Mouse (Mus musculus) heart, embryonic 11.5 days (tissue): Measurements from ENCODE around the gene Cabp4. TPM values are rescaled to one million over a fixed set of nuclear protein-coding genes. Genes with fewer than 3 reads are reported as not detected.

Source experiments
- ATAC-seq: fragments of 200-750 bp; cut with Nextera tagmentation; replicated peaks from 2 replicates; pipeline ENCODE4 v1.8.0; 2017; ENCODE audit warnings: moderate library complexity; ENCODE audit not compliant: insufficient number of reproducible peaks, low FRiP score, low TSS enrichment
- H3K27ac ChIP-seq: fragments of 300-500 bp; sonication (generic); 2 replicates; pipeline ENCODE4 v1.5.1; 2014; ENCODE audit warnings: mild to moderate bottlenecking, low read depth, low read length
- H3K27me3 ChIP-seq: fragments of 300-500 bp; sonication (generic); 2 replicates; pipeline ENCODE4 v1.6.1; 2014; ENCODE audit warnings: mild to moderate bottlenecking, low read length, mixed read lengths; ENCODE audit not compliant: control insufficient read depth, insufficient read depth
- H3K36me3 ChIP-seq: fragments of 300-500 bp; sonication (generic); 2 replicates; pipeline ENCODE4 v1.6.1; 2014; ENCODE audit warnings: mild to moderate bottlenecking, low read length, moderate library complexity, mixed read lengths; ENCODE audit not compliant: control insufficient read depth, insufficient read depth
- H3K4me1 ChIP-seq: fragments of 300-500 bp; sonication (generic); 2 replicates; pipeline ENCODE4 v1.6.1; 2014; ENCODE audit warnings: low read length; ENCODE audit not compliant: control insufficient read depth, insufficient read depth
- H3K4me2 ChIP-seq: fragments of 300-500 bp; sonication (generic); 2 replicates; pipeline ENCODE4 v1.6.1; 2014; ENCODE audit warnings: mild to moderate bottlenecking, moderate library complexity
- H3K4me3 ChIP-seq: fragments of 300-500 bp; sonication (generic); 2 replicates; pipeline ENCODE4 v1.5.1; 2014; ENCODE audit warnings: low read depth, low read length
- H3K9ac ChIP-seq: fragments of 300-500 bp; sonication (generic); 2 replicates; pipeline ENCODE4 v1.6.1; 2014; ENCODE audit warnings: mild to moderate bottlenecking, low read depth, low read length, moderate library complexity
- H3K9me3 ChIP-seq: fragments of 300-500 bp; sonication (generic); replicated peaks from 2 replicates; pipeline ENCODE4 v1.6.1; 2016; ENCODE audit warnings: low read length; ENCODE audit not compliant: control insufficient read depth
- WGBS: fragments of 180-500 bp; shearing (Covaris S2); extraction: QIAGEN DNeasy Blood & Tissue Kit; methylation state at CpG from one replicate; pipeline ENCODE4 v1.1.7; 2014; ENCODE audit not compliant: insufficient replicate concordance; 5-methylcytosine and 5-hydroxymethylcytosine counted together
- polyA plus RNA-seq: library from polyadenylated mRNA; unstranded; fragments of >200 nt; fragmentation: Nextera tagmentation; extraction: Ambion mirVana; gene quantifications from 2 replicates; pipeline ENCODE4 v1.2.1, GENCODE M21; 2014

Gene Cabp4
- polyA plus RNA-seq, 1 experiment from 2014 or later, result not detected

- Histone ChIP-seq H3K4me2 (no peak overlapping the region), H3K27me3 (no peaks in the 10 kb centered on the region), H3K4me1 (peaks cover 7% of the 10 kb centered on the region), H3K9me3 (no peaks in the 10 kb centered on the region; the same call in 1 of the 2 replicates), H3K36me3 (0 out of 2 replicates have a peak, but pooled peaks cover 8% of the 10 kb centered on the region), H3K9ac (no peak overlapping the region), H3K27ac (no peak overlapping the region), H3K4me3 (no peak overlapping the region)
- 59% methylated on average over 12 of the region's 12 CpGs for WGBS
- ATAC-seq, result no peak
Measured at GRCm38 (mm10) chr19:4146366-4147021, 2.7 kb upstream of the Cabp4 start.

GRCm38 (mm10) chr19:4145936-4146335, 2.1 kb upstream of the Cabp4 start:
- ATAC-seq, result no peak
- H3K9ac ChIP-seq, result no peak overlapping the region
- H3K9me3 ChIP-seq, result no peaks in the 10 kb centered on the region; the same call in 1 of the 2 replicates
- H3K27ac ChIP-seq, result no peak overlapping the region
- no peak overlapping the region for H3K4me3 ChIP-seq
- H3K27me3 ChIP-seq, result no peaks in the 10 kb centered on the region
- WGBS, result 83% methylated on average over 5 of the region's 5 CpGs
- 0 out of 2 replicates have a peak, but pooled peaks cover 4% of the 10 kb centered on the region for H3K36me3 ChIP-seq
- peaks cover 7% of the 10 kb centered on the region for H3K4me1 ChIP-seq
- H3K4me2 ChIP-seq, result no peak overlapping the region

- Histone ChIP-seq H3K36me3 (no peaks in the 10 kb centered on the region), H3K9ac (no peak overlapping the region), H3K4me2 (no peak overlapping the region), H3K4me3 (no peak overlapping the region), H3K9me3 (no peaks in the 10 kb centered on the region; the same call in 1 of the 2 replicates), H3K27ac (no peak overlapping the region), H3K4me1 (peaks cover 7% of the 10 kb centered on the region), H3K27me3 (no peaks in the 10 kb centered on the region)
- 72% methylated on average over 16 of the region's 16 CpGs for WGBS
- ATAC-seq, result no peak
Measured at GRCm38 (mm10) chr19:4144550-4145498, 991 bp upstream of the Cabp4 start.

GRCm38 (mm10) chr19:4142416-4143173, 1.2 kb downstream of the Cabp4 start:
- no peaks in the 10 kb centered on the region for H3K4me1 ChIP-seq
- H3K4me2 ChIP-seq, result no peak overlapping the region
- no peaks in the 10 kb centered on the region for H3K36me3 ChIP-seq
- no peaks in the 10 kb centered on the region for H3K27me3 ChIP-seq
- no peak overlapping the region for H3K4me3 ChIP-seq
- H3K9me3 ChIP-seq, result no peaks in the 10 kb centered on the region; the same call in 1 of the 2 replicates
- 83% methylated on average over 18 of the region's 18 CpGs for WGBS
- no peak for ATAC-seq
- no peak overlapping the region for H3K27ac ChIP-seq
- H3K9ac ChIP-seq, result no peak overlapping the region

GRCm38 (mm10) chr19:4140147-4140546, 3.7 kb downstream of the Cabp4 start:
- no peak overlapping the region; the same call in 1 of the 2 replicates for H3K9ac ChIP-seq
- no peaks in the 10 kb centered on the region for H3K9me3 ChIP-seq
- H3K27ac ChIP-seq, result no peak overlapping the region
- H3K4me2 ChIP-seq, result no peak overlapping the region
- no peaks in the 10 kb centered on the region for H3K36me3 ChIP-seq
- H3K4me1 ChIP-seq, result no peaks in the 10 kb centered on the region
- H3K4me3 ChIP-seq, result no peak overlapping the region
- 72% methylated on average over 6 of the region's 6 CpGs for WGBS
- H3K27me3 ChIP-seq, result no peaks in the 10 kb centered on the region
- no peak for ATAC-seq

- Histone ChIP-seq H3K9me3 (no peaks in the 10 kb centered on the region), H3K27me3 (no peaks in the 10 kb centered on the region), H3K9ac (no peak within 1 kb of the TSS; the same call in 1 of the 2 replicates), H3K4me1 (no peaks in the 10 kb centered on the region), H3K4me2 (no peak within 1 kb of the TSS), H3K36me3 (no peaks in the 10 kb centered on the region), H3K27ac (no peak within 1 kb of the TSS), H3K4me3 (no peak within 1 kb of the TSS)
- ATAC-seq, result no peak
- WGBS, result 74% methylated on average over 2 of the region's 2 CpGs
Measured at GRCm38 (mm10) chr19:4139446-4139845, 4.4 kb downstream of the Cabp4 start, which contains the start of gene Gpr152. TSS of gene Gpr152 (plus strand) at chr19:4139787.

- no peaks in the 10 kb centered on the region for H3K9me3 ChIP-seq
- no peak overlapping the region for H3K4me2 ChIP-seq
- no peaks in the 10 kb centered on the region; the same call in 1 of the 2 replicates for H3K36me3 ChIP-seq
- H3K27ac ChIP-seq, result no peak overlapping the region
- no peaks in the 10 kb centered on the region for H3K4me1 ChIP-seq
- H3K27me3 ChIP-seq, result no peaks in the 10 kb centered on the region
- no peak for ATAC-seq
- 80% methylated on average over 5 of the region's 5 CpGs for WGBS
- no peak overlapping the region for H3K9ac ChIP-seq
- no peak overlapping the region for H3K4me3 ChIP-seq
Measured at GRCm38 (mm10) chr19:4137913-4138312, 5.9 kb downstream of the Cabp4 start.

- Histone ChIP-seq H3K4me1 (no peaks in the 10 kb centered on the region), H3K4me3 (no peak overlapping the region), H3K27me3 (no peaks in the 10 kb centered on the region), H3K36me3 (peaks cover 10% of the 10 kb centered on the region), H3K9ac (no peak overlapping the region), H3K27ac (no peak overlapping the region), H3K9me3 (no peaks in the 10 kb centered on the region), H3K4me2 (no peak overlapping the region)
- 76% methylated on average over 5 of the region's 5 CpGs for WGBS
- ATAC-seq, result no peak
Measured at GRCm38 (mm10) chr19:4136463-4136862, 7.4 kb downstream of the Cabp4 start.
